Mouse (Mus musculus) adrenal gland, adult (tissue): ENCODE results near the gene Mettl1.
A peak's percentile ranks its signal among the peaks of the same experiment; 100 is the strongest.
"Not testable (repeated sequence)": the region's sequence is repeated elsewhere in the genome, so short reads cannot be mapped to it uniquely, and the experiment has no call there.

Experiments
- DNase-seq, 2 experiments: peaks; one replicate each; pipeline ENCODE4 v3.0.0; 2022 to 2023; ENCODE audit warnings: low spot score in 1 of 2; ENCODE audit not compliant: inconsistent age in 2 of 2

The Mettl1 gene

DNA sequence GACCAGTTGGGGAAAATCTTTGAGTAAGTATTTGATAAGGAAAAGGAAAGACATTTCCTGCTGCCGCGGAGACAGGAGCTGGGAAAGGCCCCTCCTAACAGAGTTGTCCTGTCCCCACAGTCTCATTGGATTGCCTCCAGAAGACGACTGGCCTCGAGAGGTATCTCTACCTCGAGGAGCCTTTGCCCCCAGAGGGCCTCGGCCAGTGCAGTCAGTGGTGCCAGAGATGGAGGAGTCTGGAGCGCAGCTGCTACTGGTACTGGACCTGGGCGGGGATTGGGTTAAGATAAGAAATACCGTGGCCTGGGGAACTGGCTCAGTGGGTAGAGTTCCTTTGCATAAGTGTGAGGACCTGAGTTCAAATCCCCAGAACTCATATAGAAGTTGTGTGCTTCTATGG is 24.8 kb downstream of the Mettl1 start:
- DNase-seq, result no peak

DNA sequence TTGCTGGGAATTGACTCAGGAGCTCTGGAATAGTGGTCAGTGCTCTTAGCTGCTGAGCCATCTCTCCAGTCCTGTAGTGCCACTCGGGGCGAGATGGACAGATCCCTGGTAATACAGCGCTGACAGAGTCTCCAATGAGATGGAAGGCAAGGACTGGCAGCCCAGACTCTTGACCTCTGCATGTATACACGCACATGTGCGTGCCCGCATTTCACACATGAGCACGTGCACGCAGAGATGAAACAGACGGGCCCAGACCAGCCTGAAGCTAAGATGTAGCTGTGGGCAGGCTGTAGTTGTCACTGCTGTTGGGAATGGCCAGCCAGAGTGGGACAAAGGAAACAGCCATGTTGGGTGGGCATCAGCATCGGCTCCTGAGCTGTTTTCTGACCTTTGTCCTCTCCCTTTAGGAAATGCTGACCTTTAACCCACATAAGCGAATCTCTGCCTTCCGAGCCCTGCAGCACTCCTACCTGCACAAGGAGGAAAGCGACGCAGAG is 25.4 kb downstream of the Mettl1 start:
- DNase-seq, result peak in 1 of 2 experiments; percentile 42

DNA sequence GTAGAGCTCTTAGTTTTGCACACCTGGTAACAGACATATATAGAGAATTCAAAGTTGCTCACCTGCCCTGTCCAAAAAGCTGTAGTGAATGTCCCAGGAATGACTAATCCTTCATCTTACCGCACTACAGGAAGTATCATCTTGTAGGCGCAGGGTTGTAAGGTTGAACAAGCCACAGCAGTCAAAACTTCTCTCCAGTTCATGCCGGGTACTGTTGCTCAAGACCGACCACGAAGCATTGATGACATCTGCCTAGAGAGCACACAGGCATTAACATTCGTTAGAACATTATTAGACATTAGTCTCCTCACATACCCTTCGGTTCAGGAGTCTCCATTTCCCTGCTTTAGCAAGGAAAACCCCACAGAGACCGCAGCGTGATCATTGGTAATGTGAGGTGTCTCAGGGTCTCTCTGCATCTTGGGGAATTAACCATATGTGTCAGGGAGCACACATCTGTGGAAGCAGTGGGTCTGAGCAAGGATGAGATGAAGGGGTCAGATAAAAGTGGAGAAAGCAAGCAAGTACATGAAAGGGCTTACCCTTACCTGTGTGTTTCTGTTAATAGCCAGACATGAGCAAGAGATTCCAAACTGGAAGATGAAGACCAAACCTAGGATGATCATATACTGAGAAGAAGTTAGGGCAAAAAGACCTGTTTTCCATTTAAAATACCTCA is 27.3 kb downstream of the Mettl1 start:
- peak in 1 of 2 experiments; percentile 36 for DNase-seq

DNA sequence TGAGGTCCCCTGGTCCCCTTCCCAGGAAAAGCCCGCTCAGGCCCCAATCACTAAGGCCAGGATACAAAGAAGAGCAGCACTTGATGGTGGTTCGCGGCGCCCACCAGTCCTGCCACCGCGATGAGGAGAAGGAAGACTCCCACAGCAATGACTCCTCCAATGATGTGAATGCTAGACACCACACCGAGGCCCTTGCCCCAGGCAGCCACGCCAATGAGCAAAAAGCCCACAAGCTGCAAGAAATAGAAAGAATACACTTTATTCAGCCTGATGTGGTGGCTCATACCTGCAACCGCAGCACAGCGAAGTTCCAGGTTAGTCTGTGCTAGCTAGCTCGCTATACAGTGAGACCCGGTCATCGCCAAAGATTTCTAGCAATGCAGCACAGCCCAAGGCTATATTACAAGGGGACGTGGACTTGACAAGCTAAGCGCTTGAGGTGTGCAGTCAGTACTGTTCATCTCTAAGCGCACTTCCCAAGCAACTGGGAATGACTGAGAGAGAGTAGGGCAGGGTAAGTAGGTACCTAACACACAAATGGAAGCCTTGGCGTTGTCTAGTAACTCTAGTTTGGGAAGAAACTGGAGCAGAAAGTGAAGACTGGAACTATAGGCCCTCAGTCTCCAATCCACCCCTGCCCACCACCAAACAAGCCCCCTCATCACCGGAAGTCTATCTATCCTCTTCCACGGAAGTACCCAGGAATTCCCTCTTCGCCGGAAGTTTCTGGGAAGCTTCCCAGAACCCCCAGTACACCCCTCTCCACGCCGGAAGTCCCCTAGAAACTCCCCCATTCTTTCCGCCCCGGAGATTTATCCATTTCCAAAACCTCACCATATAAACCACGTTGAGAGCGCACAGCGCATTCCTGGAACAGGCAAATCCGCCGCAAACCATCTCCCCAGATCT is 28.3 kb downstream of the Mettl1 start:
- no peak for DNase-seq

DNA sequence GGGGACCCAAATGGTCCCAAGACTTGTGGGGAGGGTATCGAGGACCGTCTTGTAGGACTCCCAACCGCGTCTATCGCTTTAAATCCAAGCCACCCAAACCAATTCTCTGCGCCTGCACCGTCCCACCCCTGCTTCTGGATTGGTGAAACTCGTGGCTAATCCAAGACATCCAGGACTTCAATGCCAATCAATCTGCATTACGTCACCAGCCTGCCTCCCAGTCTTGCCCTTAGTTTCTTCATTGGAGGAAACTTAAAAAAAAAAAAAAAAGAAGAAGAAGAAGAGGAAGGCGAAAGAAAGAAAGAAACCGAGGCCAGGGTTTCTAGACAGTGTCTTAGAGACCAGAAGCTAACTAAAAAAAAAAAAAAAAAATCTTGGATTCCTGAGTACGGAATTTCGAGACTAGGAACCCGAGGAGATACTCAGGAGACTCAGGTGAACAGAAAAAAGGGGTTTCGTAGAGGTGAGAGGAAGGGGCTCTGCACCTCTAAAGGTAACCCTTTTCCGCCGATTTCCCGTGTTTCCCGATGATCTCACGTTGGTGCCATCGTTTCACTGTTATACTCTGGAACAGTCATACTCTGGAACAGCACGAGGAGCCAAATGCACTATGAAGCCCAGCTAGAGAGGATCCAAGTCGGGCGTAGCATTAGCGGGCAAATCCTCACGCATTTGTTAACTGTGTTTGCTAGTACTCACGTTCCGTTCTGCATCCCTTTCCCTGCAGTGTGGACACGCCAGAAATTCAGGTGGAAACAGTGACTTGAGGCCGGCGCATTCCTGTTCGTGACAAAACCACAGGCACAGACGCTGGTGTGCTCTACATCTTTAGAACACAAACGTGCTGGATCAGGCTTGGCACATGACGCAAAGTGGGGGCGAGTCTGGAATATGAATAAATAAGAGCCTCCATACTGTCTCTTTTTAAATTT is 29.2 kb downstream of the Mettl1 start, which contains the start of gene Tspan31:
TSS of gene Tspan31 (minus strand) at position 75 of the 932 bp plus-strand sequence.
- peak; percentile 93 to 97 for DNase-seq

- DNase-seq, result no peak
Observed at GRCm38 (mm10) chr10:127071203-127071602, 30.0 kb downstream of the Mettl1 start.

- not testable (repeated sequence) for DNase-seq
Observed at GRCm38 (mm10) chr10:127072270-127072669, 31.1 kb downstream of the Mettl1 start.

GRCm38 (mm10) chr10:127072969-127073368 is 31.8 kb downstream of the Mettl1 start:
- not testable (repeated sequence) for DNase-seq

DNA sequence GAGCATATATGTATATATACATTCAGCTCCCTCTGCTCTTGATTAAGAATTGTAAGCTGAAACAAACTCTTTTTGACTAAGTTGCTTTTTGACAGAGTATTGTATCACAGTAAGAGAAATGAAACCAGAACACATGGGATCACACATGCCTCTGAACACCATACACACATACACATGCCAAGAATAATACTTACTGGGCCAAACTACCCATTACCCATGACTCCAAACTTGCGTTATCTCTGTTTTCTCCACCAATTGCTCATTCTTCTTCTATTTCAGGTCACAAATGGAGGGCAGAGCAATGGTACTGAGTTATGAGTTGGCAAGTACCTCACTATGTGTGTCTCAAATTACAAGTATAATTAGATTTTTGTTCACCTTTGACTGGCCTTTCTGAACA is 32.8 kb downstream of the Mettl1 start:
- no peak for DNase-seq

- no peak for DNase-seq
Observed at GRCm38 (mm10) chr10:127075080-127075479, 33.9 kb downstream of the Mettl1 start, which contains the start of gene Agap2. TSS of gene Agap2 (plus strand) at chr10:127075284.

- no peak for DNase-seq
Observed at GRCm38 (mm10) chr10:127075651-127076050, 34.4 kb downstream of the Mettl1 start.

DNA sequence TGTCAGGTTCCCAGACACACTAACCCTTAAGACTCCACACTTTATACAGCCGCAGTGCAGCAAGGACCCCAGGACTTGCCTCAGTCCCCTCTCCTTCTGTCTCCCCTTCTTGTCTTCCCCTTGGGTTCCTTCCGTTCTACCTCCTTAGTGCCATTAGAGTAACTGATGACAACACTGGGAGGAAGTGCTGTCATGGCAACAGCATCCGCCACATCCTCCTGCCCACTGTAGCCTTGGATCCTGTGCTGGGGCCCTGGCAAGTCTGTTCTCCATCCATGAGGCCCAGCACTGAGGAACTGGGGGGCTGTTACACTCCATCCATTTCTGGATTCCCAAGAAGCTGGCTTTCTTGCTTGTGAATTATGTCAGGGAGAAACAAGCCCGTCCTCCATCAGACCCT is 34.9 kb downstream of the Mettl1 start:
- DNase-seq, result no peak

DNA sequence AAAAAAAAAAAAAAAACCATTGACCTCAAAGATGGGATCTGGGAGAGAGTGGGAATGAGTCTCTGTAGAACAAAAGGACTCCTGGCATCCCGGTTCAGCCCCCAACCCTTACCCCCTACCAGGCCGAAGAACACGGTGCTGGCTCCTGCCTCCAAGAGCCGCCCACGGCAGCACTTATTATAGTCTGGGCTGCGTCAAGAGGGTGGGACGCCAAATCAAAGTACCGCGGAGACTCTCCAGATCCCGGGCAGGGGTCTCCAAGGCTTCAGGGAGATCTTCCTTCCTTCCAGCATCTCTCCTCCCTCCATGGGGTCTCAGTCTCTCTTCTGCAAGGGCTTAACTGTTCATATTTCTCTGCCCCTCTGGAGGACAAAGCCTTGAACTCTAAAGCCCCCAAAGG is 36.3 kb downstream of the Mettl1 start:
- DNase-seq, result no peak

GRCm38 (mm10) chr10:127078001-127078676 is 36.9 kb downstream of the Mettl1 start:
- no peak for DNase-seq

GRCm38 (mm10) chr10:127078677-127079575 is 37.7 kb downstream of the Mettl1 start:
- peak in 1 of 2 experiments; percentile 51 for DNase-seq

- peak in 1 of 2 experiments; percentile 51 for DNase-seq
Observed at GRCm38 (mm10) chr10:127079665-127080391, 38.6 kb downstream of the Mettl1 start.

GRCm38 (mm10) chr10:127080901-127081780 is 39.9 kb downstream of the Mettl1 start:
- DNase-seq, result peak in 1 of 2 experiments; percentile 52
